Mouse (Mus musculus): ENCODE measurements at regions not wholly inside any gene's neighbourhood (a gene's known extent, or its start where the extent isn't known, plus 50 kb on each side); places are given as distances from the start of the nearest gene placed in this dataset.

GRCm38 (mm10) chr13:90777123-90777951 lies 127.8 kb downstream of the Atp6ap1l start:
- Histone ChIP-seq H3K4me3 (replicated peaks; ENCODE audit: low read depth, low read length) (no peak overlapping the region), H3K27me3 (ENCODE audit: insufficient read depth, low read length) (no peaks in the 10 kb centered on the region), H3K9me3 (replicated peaks; ENCODE audit: low read length) (no peaks in the 10 kb centered on the region), H3K4me2 (ENCODE audit: low read length) (no peak overlapping the region), H3K4me1 (replicated peaks; ENCODE audit: insufficient read depth, low read length) (no peaks in the 10 kb centered on the region), H3K27ac (no peak overlapping the region), H3K36me3 (ENCODE audit: insufficient read depth, low read length) (no peaks in the 10 kb centered on the region), H3K9ac (ENCODE audit: low read depth, low read length) (no peak overlapping the region)
- WGBS = 90% methylated on average over 5 of the region's 5 CpGs
- TF ChIP-seq CTCF (IDR thresholded peaks at IDR 0.05; ENCODE audit: low read depth) = no peak
- no peak for ATAC-seq (replicated peaks; ENCODE audit: low FRiP score, low read depth)
- no peak for DNase-seq (ENCODE audit: low spot score)

DNA sequence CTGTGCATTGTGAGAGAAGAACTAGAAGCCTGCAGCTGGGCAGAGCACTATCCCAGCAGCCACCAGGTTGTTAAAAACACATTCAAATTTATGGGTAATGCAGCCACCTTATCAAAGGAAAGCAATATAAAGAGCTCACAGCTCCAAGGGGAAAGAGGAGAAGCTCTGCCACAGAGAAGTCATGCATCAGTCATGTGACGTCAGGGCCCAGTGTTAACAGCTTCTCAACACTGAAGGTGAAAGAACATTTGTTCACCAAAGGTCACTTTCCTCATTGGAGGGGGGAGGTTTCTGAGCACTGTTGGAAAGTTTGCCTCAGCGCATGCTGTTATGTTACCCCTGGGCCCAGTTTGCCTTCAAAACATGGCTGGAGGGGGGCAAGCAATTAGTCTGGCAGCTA lies 143.0 kb downstream of the Atp6ap1l start:
- Histone ChIP-seq H3K36me3 (ENCODE audit: insufficient read depth, low read length) (no peaks in the 10 kb centered on the region), H3K4me2 (ENCODE audit: low read length) (no peak overlapping the region), H3K4me1 (replicated peaks; ENCODE audit: insufficient read depth, low read length) (no peaks in the 10 kb centered on the region), H3K9me3 (replicated peaks; ENCODE audit: low read length) (no peaks in the 10 kb centered on the region), H3K27ac (no peak overlapping the region), H3K4me3 (replicated peaks; ENCODE audit: low read depth, low read length) (no peak overlapping the region), H3K9ac (ENCODE audit: low read depth, low read length) (no peak overlapping the region), H3K27me3 (ENCODE audit: insufficient read depth, low read length) (no peaks in the 10 kb centered on the region)
- 62% methylated on average over 2 of the region's 2 CpGs for WGBS
- ATAC-seq (replicated peaks; ENCODE audit: low FRiP score, low read depth) (no peak), DNase-seq (ENCODE audit: low spot score) (peak; percentile 9)
- no peak for TF ChIP-seq CTCF (IDR thresholded peaks at IDR 0.05; ENCODE audit: low read depth)

DNA sequence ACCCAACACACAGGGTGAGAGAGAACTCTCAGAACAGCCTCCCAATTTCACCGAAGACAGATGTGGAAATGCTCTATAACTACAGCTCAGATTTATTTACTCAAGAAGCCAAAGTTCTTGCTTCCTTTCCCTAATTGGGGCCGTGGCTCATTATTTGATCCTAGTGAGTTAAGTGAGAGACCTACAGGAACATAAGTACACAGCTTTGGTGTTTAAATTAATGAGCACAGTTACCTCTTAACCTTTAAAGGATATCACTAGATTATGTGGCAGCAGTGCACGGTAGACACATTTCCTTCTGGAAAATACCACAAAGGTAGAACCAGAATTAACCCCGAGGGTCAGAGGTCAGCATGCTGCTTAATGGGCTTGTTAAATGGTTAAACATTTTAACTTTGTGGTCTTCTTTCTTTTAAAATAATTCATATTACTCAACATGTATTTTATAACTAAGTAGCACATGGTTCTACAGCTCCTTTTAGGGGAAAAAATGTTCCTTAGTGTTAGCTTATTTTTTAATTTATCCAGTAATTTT lies 144.6 kb downstream of the Atp6ap1l start:
- no peak overlapping the region for H3K4me3 ChIP-seq (replicated peaks; ENCODE audit: low read depth, low read length)
- 28% methylated on average over 4 of the region's 4 CpGs for WGBS
- no peak overlapping the region for H3K9ac ChIP-seq (ENCODE audit: low read depth, low read length)
- H3K9me3 ChIP-seq (replicated peaks; ENCODE audit: low read length) = no peaks in the 10 kb centered on the region
- H3K27me3 ChIP-seq (ENCODE audit: insufficient read depth, low read length) = no peaks in the 10 kb centered on the region
- no peak for TF ChIP-seq CTCF (IDR thresholded peaks at IDR 0.05; ENCODE audit: low read depth)
- no peak overlapping the region for H3K27ac ChIP-seq
- no peaks in the 10 kb centered on the region for H3K36me3 ChIP-seq (ENCODE audit: insufficient read depth, low read length)
- H3K4me1 ChIP-seq (replicated peaks; ENCODE audit: insufficient read depth, low read length) = no peaks in the 10 kb centered on the region
- H3K4me2 ChIP-seq (ENCODE audit: low read length) = no peak overlapping the region
- ATAC-seq (replicated peaks; ENCODE audit: low FRiP score, low read depth) (no peak), DNase-seq (ENCODE audit: low spot score) (no peak)

GRCm38 (mm10) chr13:90754451-90754850 lies 150.7 kb downstream of the Atp6ap1l start:
- no peaks in the 10 kb centered on the region for H3K4me1 ChIP-seq (replicated peaks; ENCODE audit: insufficient read depth, low read length)
- no peak for TF ChIP-seq CTCF (IDR thresholded peaks at IDR 0.05; ENCODE audit: low read depth)
- H3K4me2 ChIP-seq (ENCODE audit: low read length) = no peak overlapping the region
- H3K36me3 ChIP-seq (ENCODE audit: insufficient read depth, low read length) = no peaks in the 10 kb centered on the region
- ATAC-seq (replicated peaks; ENCODE audit: low FRiP score, low read depth) (no peak), DNase-seq (ENCODE audit: low spot score) (no peak)
- no peak overlapping the region for H3K9ac ChIP-seq (ENCODE audit: low read depth, low read length)
- H3K9me3 ChIP-seq (replicated peaks; ENCODE audit: low read length) = no peaks in the 10 kb centered on the region
- no peak overlapping the region for H3K27ac ChIP-seq
- 93% methylated on average over 3 of the region's 3 CpGs for WGBS
- no peak overlapping the region for H3K4me3 ChIP-seq (replicated peaks; ENCODE audit: low read depth, low read length)
- H3K27me3 ChIP-seq (ENCODE audit: insufficient read depth, low read length) = no peaks in the 10 kb centered on the region

DNA sequence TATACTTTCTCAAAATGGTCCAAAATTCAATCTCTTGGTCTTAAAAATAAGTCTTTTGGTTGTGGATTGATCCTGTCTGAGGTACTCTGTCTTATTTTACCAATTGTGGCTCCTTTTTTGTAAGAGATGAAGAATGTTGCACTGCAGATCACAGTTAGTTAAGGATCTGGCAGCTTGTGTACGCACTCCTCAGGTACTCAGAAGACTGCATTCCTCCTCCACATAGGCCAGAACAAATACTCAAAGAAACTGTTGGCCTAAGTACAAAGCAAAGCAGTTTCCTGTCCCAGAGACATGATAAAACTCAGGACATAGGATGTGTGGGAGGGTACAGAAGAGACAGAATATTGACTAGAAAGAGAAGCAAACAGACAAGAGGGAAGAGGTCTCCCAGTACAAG lies 155.4 kb downstream of the Atp6ap1l start:
- no peaks in the 10 kb centered on the region for H3K9me3 ChIP-seq (replicated peaks; ENCODE audit: low read length)
- no peaks in the 10 kb centered on the region for H3K36me3 ChIP-seq (ENCODE audit: insufficient read depth, low read length)
- no peak for TF ChIP-seq CTCF (IDR thresholded peaks at IDR 0.05; ENCODE audit: low read depth)
- ATAC-seq (replicated peaks; ENCODE audit: low FRiP score, low read depth) (no peak), DNase-seq (ENCODE audit: low spot score) (no peak)
- no peak overlapping the region for H3K9ac ChIP-seq (ENCODE audit: low read depth, low read length)
- H3K4me2 ChIP-seq (ENCODE audit: low read length) = no peak overlapping the region
- H3K4me3 ChIP-seq (replicated peaks; ENCODE audit: low read depth, low read length) = no peak overlapping the region
- no peaks in the 10 kb centered on the region for H3K27me3 ChIP-seq (ENCODE audit: insufficient read depth, low read length)
- no peak overlapping the region for H3K27ac ChIP-seq
- 53% methylated on average over 1 of the region's 1 CpGs for WGBS
- no peaks in the 10 kb centered on the region for H3K4me1 ChIP-seq (replicated peaks; ENCODE audit: insufficient read depth, low read length)

DNA sequence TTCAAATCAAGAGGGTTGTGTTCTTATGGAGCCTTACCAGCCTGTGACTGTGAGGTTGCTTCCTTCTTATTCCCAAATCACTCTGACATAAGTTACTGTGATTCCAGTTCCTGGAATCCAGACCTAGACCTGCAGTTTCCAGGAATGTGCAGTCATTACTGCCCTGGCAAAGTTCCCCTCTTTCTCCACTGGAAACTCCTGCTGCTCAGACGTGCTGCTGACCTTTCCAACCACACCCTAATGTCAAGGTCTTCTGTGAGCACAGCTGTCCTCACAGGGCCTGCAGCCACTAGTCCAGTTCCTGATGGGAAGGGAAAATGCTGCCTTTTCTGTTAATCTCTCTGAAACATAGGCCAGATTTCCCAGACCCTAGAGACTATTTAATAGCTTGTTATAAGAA lies 160.1 kb downstream of the Atp6ap1l start:
- Histone ChIP-seq H3K36me3 (ENCODE audit: insufficient read depth, low read length) (no peaks in the 10 kb centered on the region), H3K9me3 (replicated peaks; ENCODE audit: low read length) (no peaks in the 10 kb centered on the region), H3K27ac (no peak overlapping the region), H3K4me1 (replicated peaks; ENCODE audit: insufficient read depth, low read length) (no peaks in the 10 kb centered on the region), H3K4me2 (ENCODE audit: low read length) (no peak overlapping the region), H3K9ac (ENCODE audit: low read depth, low read length) (no peak overlapping the region), H3K27me3 (ENCODE audit: insufficient read depth, low read length) (no peaks in the 10 kb centered on the region), H3K4me3 (replicated peaks; ENCODE audit: low read depth, low read length) (no peak overlapping the region)
- no peak for TF ChIP-seq CTCF (IDR thresholded peaks at IDR 0.05; ENCODE audit: low read depth)
- 4% methylated on average over 1 of the region's 1 CpGs for WGBS
- ATAC-seq (replicated peaks; ENCODE audit: low FRiP score, low read depth) (no peak), DNase-seq (ENCODE audit: low spot score) (peak; percentile 20)

All from kidney, postnatal 0 days (tissue).